Mouse (Mus musculus) layer of hippocampus, adult 2 months (tissue): ENCODE data around the gene Rabepk. TPM values are rescaled to one million over a fixed set of nuclear protein-coding genes. Genes with fewer than 3 reads are reported as not detected.
"Not testable (repeated sequence)": the region's sequence is repeated elsewhere in the genome, so short reads cannot be mapped to it uniquely, and the experiment has no call there.

Source experiments
- DNase-seq, 2 experiments: peaks; one replicate each; pipeline ENCODE4 v3.0.0; 2022; ENCODE audit warnings: low spot score in 2 of 2
- H3K27ac ChIP-seq: fragments of 200-600 bp; 2 replicates; pipeline ENCODE4 v1.8.1; 2022
- H3K4me3 ChIP-seq: fragments of 200-600 bp; 2 replicates; pipeline ENCODE4 v1.8.1; 2022; ENCODE audit warnings: mild to moderate bottlenecking
- CTCF ChIP-seq: fragments of 200-600 bp; conservative IDR thresholded peaks from 2 replicates; pipeline ENCODE4 v1.8.1; 2022; ENCODE audit warnings: antibody characterized with exemption, mild to moderate bottlenecking, moderate library complexity
- total RNA-seq, 2 experiments: library from RNA; stranded (reverse); gene quantifications; 2 replicates each; pipeline ENCODE4 v1.2.3; 2021

The Rabepk gene
- total RNA-seq, 2 experiments from 2014 or later, result 27.8 to 33.7 TPM

DNA sequence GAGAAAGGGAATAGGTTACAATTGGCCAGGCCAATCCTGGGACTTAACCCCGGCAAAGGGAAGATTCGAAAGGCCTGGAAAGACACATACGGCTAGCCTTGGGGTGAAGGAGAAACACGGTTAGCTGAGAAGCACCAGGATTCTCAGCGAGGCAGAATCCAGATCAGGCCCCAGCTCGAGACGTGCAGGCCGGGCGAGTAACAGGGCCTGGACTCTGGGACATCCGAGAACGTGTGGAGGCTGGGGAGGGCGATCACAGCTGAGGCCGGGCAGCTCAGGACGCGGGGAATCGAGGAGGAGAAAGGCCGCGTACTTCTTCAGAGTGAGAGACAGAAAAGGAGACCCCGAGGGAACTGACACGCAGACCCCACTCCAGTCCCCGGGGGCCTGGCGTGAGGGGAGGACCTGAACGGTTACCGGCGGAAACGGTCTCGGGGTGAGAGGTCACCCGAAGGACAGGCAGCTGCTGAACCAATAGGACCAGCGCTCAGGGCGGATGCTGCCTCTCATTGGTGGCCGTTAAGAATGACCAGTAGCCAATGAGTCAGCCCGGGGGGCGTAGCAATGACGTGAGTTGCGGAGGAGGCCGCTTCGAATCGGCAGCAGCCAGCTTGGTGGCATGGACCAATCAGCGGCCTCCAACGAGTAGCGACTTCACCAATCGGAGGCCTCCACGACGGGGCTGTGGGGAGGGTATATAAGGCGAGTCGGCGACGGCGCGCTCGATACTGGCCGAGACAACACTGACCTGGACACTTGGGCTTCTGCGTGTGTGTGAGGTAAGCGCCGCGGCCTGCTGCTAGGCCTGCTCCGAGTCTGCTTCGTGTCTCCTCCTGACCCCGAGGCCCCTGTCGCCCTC lies 28.1 kb downstream of the Rabepk start, which contains the start of gene Hspa5:
Hspa5 (plus strand) TSS at position 603 of the 859 bp plus-strand sequence.
- Histone ChIP-seq H3K4me3 (peak within 1 kb of the TSS; percentile 96), H3K27ac (peak within 1 kb of the TSS; percentile 95)
- no peak for TF ChIP-seq CTCF
- DNase-seq, result peak; percentile 99 to 100

DNA sequence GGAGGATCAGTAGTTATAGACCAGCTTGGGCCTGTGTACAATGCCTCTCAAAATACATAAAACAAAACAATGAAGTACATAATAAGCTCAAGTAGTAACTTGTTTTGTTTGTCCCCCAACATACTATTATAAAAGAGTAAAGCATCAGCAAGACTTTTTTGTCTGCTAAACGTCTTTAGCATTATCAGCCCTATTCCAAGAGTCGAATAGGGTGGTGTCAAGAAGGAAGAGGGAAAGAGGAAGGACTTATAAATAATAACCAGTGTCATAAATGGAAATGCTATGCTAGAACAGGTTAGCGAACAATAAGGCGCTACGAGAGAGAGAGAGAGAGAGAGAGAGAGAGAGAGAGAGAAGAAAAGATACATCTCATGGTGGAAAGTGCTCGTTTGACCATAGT lies 28.8 kb downstream of the Rabepk start:
- H3K4me3 ChIP-seq, result peak overlapping the region; percentile 57
- TF ChIP-seq CTCF, result no peak
- peak overlapping the region; percentile 95 for H3K27ac ChIP-seq
- no peak for DNase-seq

DNA sequence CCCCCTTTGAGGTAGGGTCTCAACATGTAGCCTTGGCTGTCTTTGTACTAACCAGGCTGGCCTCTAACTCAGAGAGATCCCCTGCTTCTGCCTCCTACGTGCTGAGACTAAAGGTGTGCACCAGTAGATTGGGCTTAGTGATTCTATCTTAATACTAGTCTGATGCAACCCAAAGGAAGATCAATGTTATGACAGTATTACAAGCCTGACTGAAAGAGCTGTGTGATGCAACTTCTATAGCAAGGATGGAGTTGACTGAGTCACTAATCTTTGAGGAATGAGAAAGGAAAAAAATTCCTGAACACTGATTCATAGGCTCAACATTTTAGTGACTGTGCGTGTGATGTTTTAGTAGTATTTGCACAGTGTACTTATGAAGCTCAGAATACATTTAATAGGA lies 29.7 kb downstream of the Rabepk start:
- TF ChIP-seq CTCF, result no peak
- H3K27ac ChIP-seq, result no peak overlapping the region
- H3K4me3 ChIP-seq, result no peak overlapping the region
- no peak for DNase-seq

DNA sequence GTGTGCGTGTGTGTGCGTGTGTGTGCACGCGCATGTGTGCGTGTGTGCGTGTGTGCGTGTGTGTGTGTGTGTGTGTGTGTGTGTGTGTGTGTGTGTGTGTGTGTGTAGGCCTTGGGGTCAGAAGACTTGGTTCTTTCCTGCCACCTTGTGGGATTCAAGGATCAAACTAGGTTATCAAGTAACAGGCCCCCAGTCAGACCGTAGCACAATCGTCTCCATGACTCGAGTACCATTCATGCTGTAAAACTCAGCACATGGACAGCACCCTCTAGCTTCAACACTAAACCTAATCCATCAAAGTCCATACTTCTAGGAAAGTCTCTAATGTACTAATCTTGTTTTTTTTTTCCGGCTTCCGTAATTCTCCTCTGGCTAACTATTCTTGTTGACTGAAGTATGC lies 34.9 kb downstream of the Rabepk start:
- Histone ChIP-seq H3K27ac (no peak overlapping the region), H3K4me3 (no peak overlapping the region)
- DNase-seq, result no peak
- 0 out of 2 replicates have a peak, but pooled peaks have one; percentile 16 for TF ChIP-seq CTCF

DNA sequence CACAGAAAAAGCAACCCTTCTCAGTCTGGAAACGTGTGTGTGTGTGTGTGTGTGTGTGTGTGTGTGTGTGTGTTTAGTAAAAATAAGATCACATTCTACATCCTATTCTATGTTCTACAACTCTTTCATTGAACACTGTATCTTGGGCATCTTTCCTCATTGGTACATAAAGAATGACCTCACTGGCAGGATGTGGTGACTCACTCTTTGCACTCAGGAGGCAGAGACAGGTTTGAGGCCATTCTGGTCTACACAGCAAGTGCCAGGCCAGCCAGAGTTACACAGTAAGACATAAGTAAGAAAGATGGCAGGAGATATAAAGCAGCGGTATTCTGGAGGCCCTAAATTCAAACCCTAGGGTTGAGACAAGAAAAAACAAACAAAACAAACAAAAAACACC lies 36.8 kb downstream of the Rabepk start:
- Histone ChIP-seq H3K4me3 (no peak overlapping the region), H3K27ac (no peak overlapping the region)
- TF ChIP-seq CTCF, result no peak
- DNase-seq, result no peak

DNA sequence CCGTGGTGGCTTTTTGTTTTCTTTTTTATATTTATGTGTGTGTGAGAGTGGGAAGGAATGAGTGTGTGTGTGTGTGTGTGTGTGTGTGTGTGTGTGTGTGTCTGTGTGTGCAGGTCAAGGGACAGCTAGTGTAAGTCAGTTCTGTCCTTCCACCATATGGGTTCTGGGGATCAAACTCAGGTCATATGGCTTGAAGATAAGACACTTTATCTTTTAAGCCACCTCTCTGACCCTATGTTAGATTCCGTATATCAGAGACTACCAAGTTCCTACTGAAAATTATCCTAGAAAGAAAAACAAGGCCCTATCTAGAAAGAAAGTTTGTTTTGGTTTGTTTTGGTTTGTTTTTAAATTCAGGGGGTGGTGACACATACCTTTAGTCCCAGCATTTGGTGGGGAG lies 37.5 kb downstream of the Rabepk start:
- no peak overlapping the region for H3K27ac ChIP-seq
- TF ChIP-seq CTCF, result no peak
- H3K4me3 ChIP-seq, result no peak overlapping the region
- DNase-seq, result no peak

DNA sequence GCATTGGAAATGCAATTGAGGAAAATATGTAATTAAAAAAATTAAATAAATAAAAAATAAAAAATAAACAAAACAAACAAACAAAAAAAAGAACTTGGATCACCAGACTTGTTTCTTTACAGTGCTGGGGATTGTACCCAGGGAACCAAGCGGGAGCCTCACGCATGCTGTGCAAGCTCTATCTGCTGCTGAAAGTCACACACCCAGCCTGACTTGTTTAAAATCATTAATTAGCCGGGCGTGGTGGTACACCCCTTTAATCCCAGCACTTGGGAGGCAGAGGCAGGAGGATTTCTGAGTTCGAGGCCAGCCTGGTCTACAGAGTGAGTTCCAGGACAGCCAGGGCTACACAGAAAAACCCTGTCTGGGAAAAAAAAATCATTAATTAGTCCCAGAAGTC lies 38.4 kb downstream of the Rabepk start:
- H3K27ac ChIP-seq, DNase-seq, H3K4me3 ChIP-seq: not testable (repeated sequence)

DNA sequence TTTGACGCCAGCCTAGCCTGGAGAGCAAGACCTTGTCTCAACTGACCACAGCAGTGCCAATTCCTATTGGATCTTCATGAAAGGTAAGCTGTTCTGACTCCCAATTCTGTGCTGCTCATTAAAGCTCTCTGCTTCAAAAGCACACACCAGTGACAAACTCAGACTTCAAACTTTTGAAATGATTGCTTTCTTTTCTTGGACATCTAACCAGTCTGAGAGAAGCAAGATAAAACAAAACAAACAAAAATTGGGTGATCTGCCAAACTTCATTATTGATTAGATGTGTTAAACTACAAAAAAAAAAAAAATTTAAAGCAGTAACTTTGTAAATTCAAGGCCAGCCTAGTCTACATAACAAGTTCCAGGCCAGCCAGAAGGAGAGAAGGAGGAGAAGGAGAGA lies 42.4 kb downstream of the Rabepk start:
- no peak for TF ChIP-seq CTCF
- Histone ChIP-seq H3K4me3 (no peak overlapping the region), H3K27ac (no peak overlapping the region)
- no peak for DNase-seq

DNA sequence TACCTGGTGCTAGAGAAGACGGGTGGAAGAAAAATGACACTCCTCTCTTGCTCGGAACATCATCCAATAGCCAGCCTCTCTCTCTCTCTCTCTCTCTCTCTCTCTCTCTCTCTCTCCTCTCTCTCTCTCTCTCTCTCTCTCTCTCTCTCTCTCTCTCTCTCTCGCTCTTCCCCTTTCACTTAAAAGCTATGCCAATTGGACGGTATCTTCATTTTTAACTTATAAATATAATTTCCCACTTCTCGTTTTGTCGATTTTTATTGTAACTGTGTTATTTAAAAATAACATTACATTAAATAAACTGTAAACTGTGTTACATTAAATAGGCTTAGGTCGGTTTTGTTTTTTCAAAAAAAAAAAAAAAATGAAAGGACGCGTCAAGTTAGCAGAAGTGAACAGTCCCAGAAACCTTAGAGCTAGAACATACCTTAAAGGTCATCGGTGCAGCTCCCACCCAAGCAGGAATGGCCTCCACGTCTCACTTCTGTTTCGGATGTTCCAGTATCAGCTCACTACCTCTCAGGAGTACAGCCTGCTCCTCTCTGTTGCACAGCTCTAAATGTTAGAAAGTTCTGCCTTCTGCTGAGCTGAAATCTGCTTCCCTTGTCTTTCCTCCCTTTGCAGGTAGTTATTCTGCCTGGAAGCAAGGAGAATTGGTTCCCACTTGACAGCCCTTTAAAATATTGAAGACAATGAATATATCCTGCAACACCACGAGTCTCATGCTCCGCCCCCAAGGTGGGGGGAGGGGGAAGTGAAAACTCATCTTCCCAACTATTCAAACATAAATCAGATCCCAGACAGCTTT lies 45.0 kb downstream of the Rabepk start, which contains the start of gene Gapvd1:
Gapvd1 (minus strand) TSS at position 682 of the 808 bp plus-strand sequence.
- peak within 1 kb of the TSS; percentile 95 for H3K27ac ChIP-seq
- TF ChIP-seq CTCF, result no peak
- H3K4me3 ChIP-seq, result peak within 1 kb of the TSS; percentile 75
- DNase-seq, result peak; percentile 12 to 17

DNA sequence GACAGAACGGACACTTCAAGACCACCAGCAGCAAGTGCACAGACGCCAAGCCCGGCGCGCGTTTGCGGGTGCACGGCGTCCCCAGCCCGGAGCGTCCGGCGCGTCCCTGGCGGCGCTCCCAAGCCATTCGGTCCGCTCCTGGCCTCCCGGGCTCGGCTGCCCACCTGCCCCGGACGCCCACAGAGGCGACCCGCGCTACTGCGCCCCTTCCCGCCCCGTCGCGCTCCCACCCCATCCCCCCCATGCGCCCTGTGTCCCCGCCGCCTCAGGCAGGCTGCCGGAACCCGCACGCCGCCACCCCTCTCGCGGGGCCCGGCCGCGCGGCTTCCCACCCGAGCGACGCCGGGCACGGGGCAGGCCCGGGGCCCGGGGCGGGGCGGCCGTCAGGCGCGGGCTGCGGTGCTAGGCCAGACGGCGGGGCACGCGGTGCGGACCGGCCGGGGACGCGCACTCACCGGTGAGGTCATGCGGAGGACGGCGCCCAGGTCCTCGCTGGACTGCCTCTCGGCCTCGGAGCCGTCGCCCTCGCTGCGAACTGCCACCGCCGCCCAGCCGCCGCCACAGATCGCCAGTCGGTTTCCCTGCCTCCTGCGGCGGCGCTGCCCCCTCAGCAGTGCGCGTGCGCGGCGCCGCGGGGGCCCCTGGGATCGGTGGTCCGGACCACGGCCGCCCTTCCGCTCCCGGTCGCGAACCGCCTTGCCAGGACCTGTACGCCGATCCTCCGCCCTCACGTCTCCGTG lies 45.7 kb downstream of the Rabepk start:
- TF ChIP-seq CTCF, result peak; percentile 22; the same call in 1 of the 2 replicates
- peak; percentile 64 to 85 for DNase-seq
- peak overlapping the region; percentile 75 for H3K4me3 ChIP-seq
- H3K27ac ChIP-seq, result peak overlapping the region; percentile 95

DNA sequence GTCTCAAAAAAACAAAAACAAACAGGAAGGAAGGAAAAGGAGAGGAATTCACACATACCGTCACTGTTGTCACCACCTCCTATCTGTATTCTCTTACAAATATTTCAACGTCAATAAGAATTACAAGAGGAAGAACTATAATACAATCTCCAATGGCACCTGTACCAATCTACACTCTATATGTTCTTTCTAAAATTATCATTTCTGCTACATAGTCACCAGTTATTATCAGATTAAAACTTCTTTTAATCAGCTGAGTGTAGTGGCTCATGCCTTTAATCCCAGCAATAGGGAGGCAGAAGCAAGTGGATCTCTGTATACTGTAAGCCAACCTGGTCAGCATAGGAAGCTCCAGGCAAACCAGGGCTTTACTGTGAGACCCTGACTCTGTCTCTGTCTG lies 49.5 kb downstream of the Rabepk start:
- Histone ChIP-seq H3K27ac (no peak overlapping the region), H3K4me3 (no peak overlapping the region)
- TF ChIP-seq CTCF, result no peak
- DNase-seq, result no peak

DNA sequence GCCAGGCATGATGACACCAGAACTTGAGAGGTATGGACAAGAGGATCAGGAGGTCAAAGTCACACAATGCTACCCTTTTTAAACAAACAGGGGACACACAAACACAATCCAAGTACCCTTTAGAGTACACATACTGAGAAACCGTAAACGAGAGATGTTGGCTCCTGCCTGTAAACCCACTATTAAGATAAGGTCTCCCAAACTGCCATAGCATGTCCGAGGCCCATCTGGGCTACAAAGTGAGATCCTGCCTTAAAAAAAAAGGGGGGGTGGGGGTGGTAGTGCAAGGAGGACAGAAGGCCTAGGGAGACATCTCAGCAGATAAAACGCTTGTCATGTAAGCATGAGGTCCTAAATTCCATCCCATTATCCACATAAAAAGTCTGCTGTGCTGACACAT lies 51.2 kb downstream of the Rabepk start:
- Histone ChIP-seq H3K4me3 (no peak overlapping the region), H3K27ac (no peak overlapping the region)
- DNase-seq, result no peak
- no peak for TF ChIP-seq CTCF

DNA sequence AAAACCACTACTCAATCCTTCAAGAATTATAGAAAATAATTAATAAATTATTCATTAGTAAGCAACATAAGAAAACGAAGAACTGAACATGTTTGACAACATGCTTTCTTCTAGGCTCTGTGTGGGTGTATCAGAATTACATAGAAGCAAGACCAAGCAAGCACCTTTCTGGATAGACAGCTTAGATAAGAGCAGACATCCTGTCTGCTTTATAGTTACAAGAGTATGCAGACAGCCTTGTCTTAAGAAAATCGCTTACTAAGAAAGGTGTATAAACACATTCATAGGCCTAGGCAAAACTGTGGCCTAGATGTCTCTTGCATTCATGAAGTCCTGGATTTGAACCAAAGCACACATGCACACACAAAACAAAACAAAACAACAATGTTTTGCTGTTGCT lies 54.0 kb downstream of the Rabepk start:
- no peak for TF ChIP-seq CTCF
- DNase-seq, result no peak
- no peak overlapping the region for H3K4me3 ChIP-seq
- H3K27ac ChIP-seq, result no peak overlapping the region
